Mouse (Mus musculus): Measurements from ENCODE around the gene Pthlh. TPM values are rescaled to one million over a fixed set of nuclear protein-coding genes. Genes with fewer than 3 reads are reported as not detected.
A peak's percentile ranks its signal among the peaks of the same experiment; 100 is the strongest.

Pthlh gene
- polyA plus RNA-seq, 1 experiment from 2014 or later: 4.0 TPM

- Histone ChIP-seq H3K4me2 (replicated peaks; ENCODE audit: low read depth, low read length) (no peak overlapping the region), H3K27me3 (ENCODE audit: control insufficient read depth, insufficient read depth, low read length) (0 out of 2 replicates have a peak, but pooled peaks cover 8% of the 10 kb centered on the region), H3K36me3 (ENCODE audit: control insufficient read depth, insufficient read depth, low read length) (no peaks in the 10 kb centered on the region), H3K27ac (ENCODE audit: low read length) (no peak overlapping the region), H3K9ac (replicated peaks; ENCODE audit: low read depth, low read length) (no peak overlapping the region), H3K4me1 (ENCODE audit: control insufficient read depth, insufficient read depth, low read length) (peaks cover 12% of the 10 kb centered on the region; the same call in 1 of the 2 replicates), H3K4me3 (ENCODE audit: low read depth, low read length) (no peak overlapping the region), H3K9me3 (ENCODE audit: control insufficient read depth, low read depth, low read length) (no peaks in the 10 kb centered on the region)
- no peak for ATAC-seq (ENCODE audit: insufficient number of reproducible peaks, insufficient read depth, low FRiP score, low read depth)
- 86% methylated on average over 6 of the region's 6 CpGs for WGBS
These were observed 2.5 kb upstream of the Pthlh start for GRCm38 (mm10) chr6:147266466-147266865.

DNA sequence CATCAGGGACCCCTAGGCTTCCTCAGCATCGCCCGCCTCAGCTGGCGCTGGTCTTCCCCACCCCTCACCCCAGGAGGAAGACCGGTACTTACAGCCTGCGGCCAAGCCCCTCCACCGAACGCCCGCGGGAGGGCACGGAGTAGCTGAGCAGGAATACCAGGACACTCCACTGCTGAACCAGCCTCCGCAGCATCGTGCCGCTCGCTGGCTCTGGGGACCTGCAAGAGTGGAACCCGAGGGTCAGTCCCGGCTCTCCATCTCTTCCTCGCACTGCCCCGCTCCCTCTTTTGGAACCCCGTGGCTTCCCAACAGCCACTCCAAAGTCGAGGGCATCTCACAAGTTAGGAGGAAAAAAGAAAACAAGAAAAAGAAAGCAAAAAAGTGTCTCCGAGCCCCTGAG lies 805 bp downstream of the Pthlh start:
- H3K4me1 ChIP-seq (ENCODE audit: control insufficient read depth, insufficient read depth, low read length): peaks cover 10% of the 10 kb centered on the region; the same call in 1 of the 2 replicates

GRCm38 (mm10) chr6:147261616-147262015 lies 2.4 kb downstream of the Pthlh start:
- peak overlapping the region; percentile 44; the same call in 1 of the 2 replicates for H3K4me3 ChIP-seq (ENCODE audit: low read depth, low read length)
- no peak for ATAC-seq (ENCODE audit: insufficient number of reproducible peaks, insufficient read depth, low FRiP score, low read depth)
- no peak overlapping the region for H3K9ac ChIP-seq (replicated peaks; ENCODE audit: low read depth, low read length)
- H3K4me1 ChIP-seq (ENCODE audit: control insufficient read depth, insufficient read depth, low read length): peaks cover 8% of the 10 kb centered on the region; the same call in 1 of the 2 replicates
- H3K4me2 ChIP-seq (replicated peaks; ENCODE audit: low read depth, low read length): 0 out of 2 replicates have a peak overlapping the region, but pooled peaks have one; percentile 6
- WGBS: 43% methylated on average over 3 of the region's 3 CpGs
- H3K36me3 ChIP-seq (ENCODE audit: control insufficient read depth, insufficient read depth, low read length): no peaks in the 10 kb centered on the region
- 0 out of 2 replicates have a peak, but pooled peaks cover 4% of the 10 kb centered on the region for H3K27me3 ChIP-seq (ENCODE audit: control insufficient read depth, insufficient read depth, low read length)
- H3K27ac ChIP-seq (ENCODE audit: low read length): no peak overlapping the region
- H3K9me3 ChIP-seq (ENCODE audit: control insufficient read depth, low read depth, low read length): no peaks in the 10 kb centered on the region

More for the DNA sequence above, 805 bp downstream of the Pthlh start:
- peak overlapping the region; percentile 94 for H3K4me2 ChIP-seq (replicated peaks; ENCODE audit: low read depth, low read length)
- no peak overlapping the region for H3K27ac ChIP-seq (ENCODE audit: low read length)
- WGBS: under 1% methylated on average over 21 of the region's 21 CpGs
- no peak for ATAC-seq (ENCODE audit: insufficient number of reproducible peaks, insufficient read depth, low FRiP score, low read depth)
- H3K27me3 ChIP-seq (ENCODE audit: control insufficient read depth, insufficient read depth, low read length): 0 out of 2 replicates have a peak, but pooled peaks cover 8% of the 10 kb centered on the region
- H3K9me3 ChIP-seq (ENCODE audit: control insufficient read depth, low read depth, low read length): no peaks in the 10 kb centered on the region
- peak overlapping the region; percentile 21; the same call in 1 of the 2 replicates for H3K9ac ChIP-seq (replicated peaks; ENCODE audit: low read depth, low read length)
- H3K36me3 ChIP-seq (ENCODE audit: control insufficient read depth, insufficient read depth, low read length): no peaks in the 10 kb centered on the region
- H3K4me3 ChIP-seq (ENCODE audit: low read depth, low read length): peak overlapping the region; percentile 44

- no peak for ATAC-seq (ENCODE audit: insufficient number of reproducible peaks, insufficient read depth, low FRiP score, low read depth)
- Histone ChIP-seq H3K4me3 (ENCODE audit: low read depth, low read length) (no peak overlapping the region), H3K4me2 (replicated peaks; ENCODE audit: low read depth, low read length) (no peak overlapping the region), H3K9me3 (ENCODE audit: control insufficient read depth, low read depth, low read length) (no peaks in the 10 kb centered on the region), H3K36me3 (ENCODE audit: control insufficient read depth, insufficient read depth, low read length) (no peaks in the 10 kb centered on the region), H3K4me1 (ENCODE audit: control insufficient read depth, insufficient read depth, low read length) (peaks cover 8% of the 10 kb centered on the region; the same call in 1 of the 2 replicates), H3K27me3 (ENCODE audit: control insufficient read depth, insufficient read depth, low read length) (0 out of 2 replicates have a peak, but pooled peaks cover 3% of the 10 kb centered on the region), H3K9ac (replicated peaks; ENCODE audit: low read depth, low read length) (no peak overlapping the region), H3K27ac (ENCODE audit: low read length) (no peak overlapping the region)
- 77% methylated on average over 3 of the region's 3 CpGs for WGBS
These were observed 3.2 kb downstream of the Pthlh start for GRCm38 (mm10) chr6:147260766-147261165.

- Histone ChIP-seq H3K36me3 (ENCODE audit: control insufficient read depth, insufficient read depth, low read length) (no peaks in the 10 kb centered on the region), H3K9me3 (ENCODE audit: control insufficient read depth, low read depth, low read length) (no peaks in the 10 kb centered on the region), H3K27me3 (ENCODE audit: control insufficient read depth, insufficient read depth, low read length) (no peaks in the 10 kb centered on the region), H3K4me3 (ENCODE audit: low read depth, low read length) (no peak overlapping the region), H3K4me2 (replicated peaks; ENCODE audit: low read depth, low read length) (no peak overlapping the region), H3K9ac (replicated peaks; ENCODE audit: low read depth, low read length) (no peak overlapping the region), H3K27ac (ENCODE audit: low read length) (no peak overlapping the region), H3K4me1 (ENCODE audit: control insufficient read depth, insufficient read depth, low read length) (no peaks in the 10 kb centered on the region)
- no peak for ATAC-seq (ENCODE audit: insufficient number of reproducible peaks, insufficient read depth, low FRiP score, low read depth)
- 58% methylated on average over 3 of the region's 3 CpGs for WGBS
These were observed 16.2 kb downstream of the Pthlh start for GRCm38 (mm10) chr6:147247782-147248181.

GRCm38 (mm10) chr6:147244294-147244693 lies 19.7 kb downstream of the Pthlh start:
- no peaks in the 10 kb centered on the region for H3K36me3 ChIP-seq (ENCODE audit: control insufficient read depth, insufficient read depth, low read length)
- no peak overlapping the region for H3K27ac ChIP-seq (ENCODE audit: low read length)
- ATAC-seq (ENCODE audit: insufficient number of reproducible peaks, insufficient read depth, low FRiP score, low read depth): no peak
- no peak overlapping the region for H3K4me3 ChIP-seq (ENCODE audit: low read depth, low read length)
- H3K9ac ChIP-seq (replicated peaks; ENCODE audit: low read depth, low read length): no peak overlapping the region
- H3K27me3 ChIP-seq (ENCODE audit: control insufficient read depth, insufficient read depth, low read length): no peaks in the 10 kb centered on the region
- no peak overlapping the region for H3K4me2 ChIP-seq (replicated peaks; ENCODE audit: low read depth, low read length)
- H3K9me3 ChIP-seq (ENCODE audit: control insufficient read depth, low read depth, low read length): no peaks in the 10 kb centered on the region
- no peaks in the 10 kb centered on the region for H3K4me1 ChIP-seq (ENCODE audit: control insufficient read depth, insufficient read depth, low read length)

GRCm38 (mm10) chr6:147243655-147244054 lies 20.3 kb downstream of the Pthlh start:
- Histone ChIP-seq H3K9ac (replicated peaks; ENCODE audit: low read depth, low read length) (no peak overlapping the region), H3K4me1 (ENCODE audit: control insufficient read depth, insufficient read depth, low read length) (no peaks in the 10 kb centered on the region), H3K4me2 (replicated peaks; ENCODE audit: low read depth, low read length) (no peak overlapping the region), H3K4me3 (ENCODE audit: low read depth, low read length) (no peak overlapping the region), H3K36me3 (ENCODE audit: control insufficient read depth, insufficient read depth, low read length) (no peaks in the 10 kb centered on the region), H3K27ac (ENCODE audit: low read length) (no peak overlapping the region), H3K9me3 (ENCODE audit: control insufficient read depth, low read depth, low read length) (no peaks in the 10 kb centered on the region), H3K27me3 (ENCODE audit: control insufficient read depth, insufficient read depth, low read length) (no peaks in the 10 kb centered on the region)
- 47% methylated on average over 5 of the region's 5 CpGs for WGBS
- ATAC-seq (ENCODE audit: insufficient number of reproducible peaks, insufficient read depth, low FRiP score, low read depth): no peak

- H3K36me3 ChIP-seq (ENCODE audit: control insufficient read depth, insufficient read depth, low read length): no peaks in the 10 kb centered on the region
- H3K27me3 ChIP-seq (ENCODE audit: control insufficient read depth, insufficient read depth, low read length): no peaks in the 10 kb centered on the region
- H3K27ac ChIP-seq (ENCODE audit: low read length): no peak overlapping the region
- H3K9ac ChIP-seq (replicated peaks; ENCODE audit: low read depth, low read length): no peak overlapping the region
- 59% methylated on average over 3 of the region's 3 CpGs for WGBS
- no peaks in the 10 kb centered on the region for H3K9me3 ChIP-seq (ENCODE audit: control insufficient read depth, low read depth, low read length)
- no peak for ATAC-seq (ENCODE audit: insufficient number of reproducible peaks, insufficient read depth, low FRiP score, low read depth)
- H3K4me3 ChIP-seq (ENCODE audit: low read depth, low read length): no peak overlapping the region
- no peaks in the 10 kb centered on the region for H3K4me1 ChIP-seq (ENCODE audit: control insufficient read depth, insufficient read depth, low read length)
- H3K4me2 ChIP-seq (replicated peaks; ENCODE audit: low read depth, low read length): no peak overlapping the region
These were observed 22.4 kb downstream of the Pthlh start for GRCm38 (mm10) chr6:147241541-147241940.

Data from stomach, embryonic 14.5 days (tissue).